Mouse (Mus musculus) liver, embryonic 13.5 days (tissue): ENCODE results near the gene Zfp524. TPM values are rescaled to one million over a fixed set of nuclear protein-coding genes. Genes with fewer than 3 reads are reported as not detected.

Experiments
- ATAC-seq: fragments of 200-750 bp; cut with Nextera tagmentation; 2 replicates; pipeline ENCODE4 v1.8.0; 2017; ENCODE audit warnings: low read depth, mild to moderate bottlenecking, moderate number of reproducible peaks, moderate library complexity
- DNase-seq: peaks from one replicate; pipeline ENCODE4 v3.0.0; 2022
- H3K27ac ChIP-seq: fragments of 300-500 bp; sonication (generic); 2 replicates; pipeline ENCODE4 v1.5.1; 2015; ENCODE audit warnings: moderate library complexity, mild to moderate bottlenecking, inconsistent platforms
- H3K27me3 ChIP-seq: fragments of 300-500 bp; sonication (generic); 2 replicates; pipeline ENCODE4 v1.6.1; 2015; ENCODE audit warnings: mild to moderate bottlenecking, inconsistent platforms
- H3K36me3 ChIP-seq: fragments of 300-500 bp; sonication (generic); 2 replicates; pipeline ENCODE4 v1.6.1; 2015; ENCODE audit warnings: mild to moderate bottlenecking, inconsistent platforms
- H3K4me1 ChIP-seq: fragments of 300-500 bp; sonication (generic); replicated peaks from 2 replicates; pipeline ENCODE4 v1.6.1; 2015; ENCODE audit warnings: inconsistent platforms
- H3K4me2 ChIP-seq: fragments of 300-500 bp; sonication (generic); 2 replicates; pipeline ENCODE4 v1.6.1; 2015; ENCODE audit warnings: inconsistent platforms, mild to moderate bottlenecking, moderate library complexity
- H3K4me3 ChIP-seq: fragments of 300-500 bp; sonication (generic); replicated peaks from 2 replicates; pipeline ENCODE4 v1.5.1; 2015; ENCODE audit warnings: mild to moderate bottlenecking, inconsistent platforms
- H3K9ac ChIP-seq: fragments of 300-500 bp; sonication (generic); 2 replicates; pipeline ENCODE4 v1.6.1; 2015; ENCODE audit warnings: mild to moderate bottlenecking, inconsistent platforms
- H3K9me3 ChIP-seq: fragments of 300-500 bp; sonication (generic); replicated peaks from 2 replicates; pipeline ENCODE4 v1.6.1; 2016; ENCODE audit warnings: inconsistent platforms
- WGBS: fragments of 180-500 bp; shearing (Covaris S2); methylation state at CpG from one replicate; pipeline ENCODE4 v1.1.7; 2015; ENCODE audit not compliant: insufficient replicate concordance; 5-methylcytosine and 5-hydroxymethylcytosine counted together
- polyA plus RNA-seq: library from polyadenylated mRNA; unstranded; fragments of >200 nt; fragmentation: Nextera tagmentation; extraction: Ambion mirVana; gene quantifications from 2 replicates; pipeline ENCODE4 v1.2.1, GENCODE M21; 2015

Zfp524 gene
- polyA plus RNA-seq = 9.8 and 10.0 TPM in 2 replicates

DNA sequence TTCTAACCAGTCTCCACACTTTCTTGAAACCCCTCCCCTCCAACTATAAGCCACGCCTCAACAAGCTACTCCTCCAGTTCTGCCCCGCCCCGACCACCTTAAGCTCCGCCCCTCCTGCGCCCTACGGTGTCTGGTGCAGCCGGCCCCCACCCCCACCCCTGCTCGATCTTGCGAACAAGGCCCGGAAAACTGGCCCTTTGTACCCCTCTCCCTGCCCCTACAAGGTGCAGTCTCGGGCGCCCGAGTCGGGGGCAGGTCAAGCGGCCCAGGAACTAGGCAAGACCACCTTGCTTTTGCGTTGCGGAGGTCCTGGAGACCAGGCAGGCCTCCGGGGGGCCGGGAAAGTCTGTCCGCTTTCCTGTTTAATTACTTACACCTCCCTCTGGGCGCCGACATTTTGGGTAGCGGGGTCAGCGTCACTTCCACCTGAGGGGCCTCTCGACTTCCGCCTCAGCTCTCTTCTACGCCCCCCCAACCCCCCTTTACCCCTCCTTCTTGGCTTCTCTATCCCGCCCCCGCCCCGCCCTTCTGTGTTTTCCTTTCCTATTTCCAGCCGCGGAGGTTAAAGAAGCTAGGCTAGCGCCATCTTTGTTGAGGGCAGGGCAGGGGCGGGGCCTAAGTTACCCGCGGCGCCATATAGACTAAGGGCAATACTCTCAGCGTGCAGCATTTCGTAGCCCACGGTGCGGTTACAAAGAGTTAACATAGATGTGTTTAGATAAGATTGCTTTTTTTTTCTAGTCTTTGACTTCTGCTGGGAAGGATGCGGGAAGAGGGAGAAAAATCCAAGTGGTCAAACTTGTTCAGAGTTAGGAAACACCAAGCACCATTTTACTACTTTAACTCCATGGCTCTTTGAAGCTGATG, at the start of gene Zfp524, which contains the start of gene Fiz1:
Zfp524 (plus strand) TSS at position 165 of the 867 bp plus-strand sequence.
Fiz1 (minus strand) TSS at position 447 of the 867 bp plus-strand sequence.
- peaks cover 39% of the 10 kb centered on the region for H3K4me1 ChIP-seq
- ATAC-seq = peak; percentile 74
- peaks cover 52% of the 10 kb centered on the region for H3K36me3 ChIP-seq

DNA sequence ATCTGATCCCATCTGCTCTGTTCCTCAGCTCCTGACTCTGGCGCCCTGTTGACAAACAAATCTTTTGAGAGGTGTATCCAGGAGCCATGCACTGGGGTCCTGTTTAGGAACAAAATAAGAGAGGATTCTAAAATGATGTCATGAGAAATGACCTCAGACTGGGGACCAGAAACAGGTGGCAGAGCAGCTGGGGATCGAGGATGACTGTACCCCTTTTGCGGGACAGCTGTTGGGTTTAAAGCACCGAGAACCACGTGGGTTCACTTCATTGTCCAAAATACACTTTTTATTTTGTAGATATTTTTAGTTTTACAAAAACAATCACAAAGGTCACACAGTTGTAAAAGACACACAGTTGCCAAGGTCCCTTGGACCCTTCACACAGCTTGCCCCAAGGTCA, 49.2 kb upstream of the Zfp524 start:
- ATAC-seq = no peak

More for the DNA sequence above, at the start of gene Zfp524, which contains the start of gene Fiz1:
- peak; percentile 93 for DNase-seq
- Histone ChIP-seq H3K27me3 (no peaks in the 10 kb centered on the region), H3K9ac (peak within 1 kb of the TSS; percentile 85), H3K4me2 (peak within 1 kb of the TSS; percentile 88), H3K9me3 (peaks cover 4% of the 10 kb centered on the region; the same call in 1 of the 2 replicates), H3K27ac (peak within 1 kb of the TSS; percentile 98), H3K4me3 (peak within 1 kb of the TSS; percentile 80)
- WGBS = under 1% methylated on average over 42 of the region's 42 CpGs

DNA sequence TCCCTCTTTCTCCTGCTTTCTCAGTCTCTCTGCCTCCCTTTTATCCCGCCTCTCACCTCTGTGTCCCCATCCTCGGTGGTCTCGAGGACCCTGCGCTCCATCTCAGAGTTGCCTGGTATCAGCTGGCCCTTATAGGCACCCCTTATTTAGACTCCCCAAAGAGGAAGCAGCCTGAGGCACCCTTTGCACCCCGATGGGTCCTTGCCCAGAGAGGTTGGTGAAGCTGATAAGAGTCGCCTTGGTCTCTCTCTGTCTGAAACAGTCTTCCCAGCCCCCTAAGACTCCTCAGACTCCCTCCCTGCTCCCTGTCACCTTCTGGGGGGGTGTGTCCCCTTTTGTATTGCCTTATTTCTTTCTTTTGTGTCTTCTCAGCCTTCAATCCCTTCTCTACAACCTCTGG, 43.1 kb upstream of the Zfp524 start, which contains the start of gene Sbk3:
Sbk3 (minus strand) TSS at position 101 of the 400 bp plus-strand sequence.
- H3K36me3 ChIP-seq = no peaks in the 10 kb centered on the region
- H3K4me3 ChIP-seq = no peak within 1 kb of the TSS
- no peak for DNase-seq
- H3K27me3 ChIP-seq = peaks cover 11% of the 10 kb centered on the region; the same call in 1 of the 2 replicates
- H3K4me2 ChIP-seq = no peak within 1 kb of the TSS
- no peak for ATAC-seq
- H3K9me3 ChIP-seq = no peaks in the 10 kb centered on the region
- no peak within 1 kb of the TSS for H3K9ac ChIP-seq
- H3K4me1 ChIP-seq = no peaks in the 10 kb centered on the region
- WGBS = 18% methylated on average over 6 of the region's 6 CpGs
- H3K27ac ChIP-seq = no peak within 1 kb of the TSS

More for the DNA sequence above, 49.2 kb upstream of the Zfp524 start:
- Histone ChIP-seq H3K9me3 (no peaks in the 10 kb centered on the region), H3K4me1 (no peaks in the 10 kb centered on the region), H3K27me3 (no peaks in the 10 kb centered on the region), H3K4me3 (no peak overlapping the region), H3K9ac (no peak overlapping the region), H3K27ac (no peak overlapping the region), H3K36me3 (no peaks in the 10 kb centered on the region), H3K4me2 (no peak overlapping the region)
- WGBS = 63% methylated on average over 5 of the region's 5 CpGs
- no peak for DNase-seq

DNA sequence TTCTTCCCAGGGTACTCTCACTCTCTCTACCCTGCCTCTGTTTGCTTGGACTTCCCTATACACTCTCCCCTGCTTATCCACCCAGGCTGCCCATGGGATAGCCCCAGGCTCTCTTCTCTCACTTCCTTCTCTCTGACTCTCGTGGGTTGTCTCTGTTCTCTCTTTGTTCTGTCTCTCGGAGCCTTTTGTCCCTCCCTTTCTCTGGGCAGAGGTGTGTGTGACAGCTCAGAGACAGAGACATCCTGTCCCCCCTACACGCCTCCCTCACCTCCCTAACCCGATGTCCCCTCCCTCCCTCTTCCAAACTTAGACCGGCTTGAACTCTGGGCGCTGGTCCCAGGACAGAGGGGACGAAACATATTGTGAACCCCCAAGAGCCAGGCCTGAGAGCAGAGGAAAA, 42.5 kb upstream of the Zfp524 start:
- DNase-seq (no peak), ATAC-seq (no peak)
- Histone ChIP-seq H3K36me3 (no peaks in the 10 kb centered on the region), H3K27ac (no peak overlapping the region), H3K4me2 (no peak overlapping the region), H3K27me3 (peaks cover 11% of the 10 kb centered on the region; the same call in 1 of the 2 replicates), H3K9ac (no peak overlapping the region), H3K4me3 (no peak overlapping the region), H3K9me3 (no peaks in the 10 kb centered on the region; the same call in 1 of the 2 replicates), H3K4me1 (no peaks in the 10 kb centered on the region)
- WGBS = 20% methylated on average over 7 of the region's 7 CpGs

DNA sequence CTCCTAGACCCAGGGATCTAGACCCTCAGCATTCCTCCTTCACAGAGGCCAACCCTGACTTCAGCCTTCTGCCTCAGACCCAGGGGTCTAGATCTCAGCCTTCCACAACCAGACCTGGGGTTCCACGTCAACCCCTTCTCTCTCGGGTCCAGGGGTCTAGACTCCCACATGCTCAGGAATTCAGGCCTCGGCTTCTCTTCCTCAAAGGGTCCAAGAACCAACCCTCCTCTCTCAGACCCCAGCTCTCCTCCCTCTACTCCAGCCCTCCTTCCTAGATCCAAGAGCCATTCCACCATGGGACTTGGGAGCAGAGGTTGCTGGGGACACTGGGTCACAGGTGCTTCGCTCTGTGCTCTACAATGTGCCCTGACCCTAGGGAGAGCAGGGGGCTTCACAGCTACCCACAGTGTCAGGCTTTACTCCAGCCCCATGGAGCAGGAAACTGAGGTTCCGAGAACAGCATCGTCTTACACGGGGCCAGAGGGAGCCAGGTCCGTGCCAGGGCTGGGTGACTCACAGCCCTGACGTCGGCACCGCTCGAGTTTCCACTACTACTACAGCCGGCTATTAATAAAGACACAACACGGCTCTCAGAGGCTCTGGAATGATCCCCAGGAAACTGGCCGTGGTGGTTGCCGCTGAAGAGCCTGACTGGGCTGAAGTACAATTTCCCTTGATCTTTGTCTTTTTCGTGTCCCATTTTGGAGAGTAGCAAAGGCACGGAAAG, 41.7 kb upstream of the Zfp524 start:
- DNase-seq (no peak), ATAC-seq (no peak)
- Histone ChIP-seq H3K9ac (no peak overlapping the region), H3K4me3 (no peak overlapping the region), H3K27me3 (peaks cover 11% of the 10 kb centered on the region; the same call in 1 of the 2 replicates), H3K27ac (no peak overlapping the region), H3K4me2 (no peak overlapping the region), H3K36me3 (no peaks in the 10 kb centered on the region), H3K4me1 (no peaks in the 10 kb centered on the region), H3K9me3 (no peaks in the 10 kb centered on the region; the same call in 1 of the 2 replicates)
- WGBS = 50% methylated on average over 18 of the region's 18 CpGs

DNA sequence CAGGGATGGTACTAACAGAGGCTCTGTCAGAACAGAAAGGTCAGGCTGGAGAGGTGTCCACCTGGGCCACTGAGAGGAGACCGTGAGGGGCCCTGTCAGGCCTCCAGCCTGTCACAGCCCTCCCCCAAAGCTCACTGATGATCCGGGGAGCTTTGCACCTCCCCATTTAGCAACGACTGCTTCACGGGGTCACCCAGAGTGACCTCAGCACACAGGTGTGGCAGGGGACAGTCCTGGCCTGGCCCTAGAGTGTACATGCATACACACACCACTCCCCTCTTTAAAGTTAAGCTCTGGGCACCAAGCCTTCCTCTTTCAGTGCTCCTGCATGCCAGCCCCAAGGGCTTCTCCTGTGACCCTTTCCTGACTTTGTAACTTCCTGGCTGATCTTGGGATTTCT, 38.8 kb upstream of the Zfp524 start:
- no peaks in the 10 kb centered on the region; the same call in 1 of the 2 replicates for H3K9me3 ChIP-seq
- H3K36me3 ChIP-seq = no peaks in the 10 kb centered on the region
- peaks cover 11% of the 10 kb centered on the region; the same call in 1 of the 2 replicates for H3K27me3 ChIP-seq
- no peak for DNase-seq
- no peak overlapping the region for H3K4me2 ChIP-seq
- ATAC-seq = peak; percentile 55; the same call in 1 of the 2 replicates
- H3K4me3 ChIP-seq = no peak overlapping the region
- H3K27ac ChIP-seq = no peak overlapping the region
- WGBS = 43% methylated on average over 4 of the region's 4 CpGs
- H3K4me1 ChIP-seq = no peaks in the 10 kb centered on the region
- H3K9ac ChIP-seq = no peak overlapping the region

DNA sequence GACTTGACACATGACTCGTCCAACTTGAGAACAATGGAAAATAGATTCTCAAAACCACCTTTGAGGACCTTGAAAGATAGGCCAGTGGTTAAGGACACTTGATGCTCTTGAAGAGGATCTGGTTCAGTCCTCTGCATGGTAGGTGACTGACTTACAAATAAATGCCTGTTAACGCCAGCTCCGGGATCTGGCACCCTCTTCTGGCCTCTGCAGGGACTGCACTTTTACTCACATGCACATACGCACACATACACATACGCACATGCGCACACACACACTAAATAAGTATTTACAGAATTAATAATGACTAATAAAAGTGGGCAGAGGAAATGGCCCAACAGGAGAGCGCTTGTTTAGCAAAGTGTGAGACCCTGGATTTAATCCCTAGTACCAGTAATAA, 37.4 kb upstream of the Zfp524 start:
- DNase-seq (no peak), ATAC-seq (no peak)
- Histone ChIP-seq H3K4me1 (no peaks in the 10 kb centered on the region), H3K4me2 (no peak overlapping the region), H3K36me3 (no peaks in the 10 kb centered on the region), H3K9me3 (no peaks in the 10 kb centered on the region; the same call in 1 of the 2 replicates), H3K27me3 (peaks cover 10% of the 10 kb centered on the region; the same call in 1 of the 2 replicates), H3K9ac (no peak overlapping the region), H3K4me3 (no peak overlapping the region), H3K27ac (no peak overlapping the region)
- WGBS = 82% methylated on average over 7 of the region's 7 CpGs

DNA sequence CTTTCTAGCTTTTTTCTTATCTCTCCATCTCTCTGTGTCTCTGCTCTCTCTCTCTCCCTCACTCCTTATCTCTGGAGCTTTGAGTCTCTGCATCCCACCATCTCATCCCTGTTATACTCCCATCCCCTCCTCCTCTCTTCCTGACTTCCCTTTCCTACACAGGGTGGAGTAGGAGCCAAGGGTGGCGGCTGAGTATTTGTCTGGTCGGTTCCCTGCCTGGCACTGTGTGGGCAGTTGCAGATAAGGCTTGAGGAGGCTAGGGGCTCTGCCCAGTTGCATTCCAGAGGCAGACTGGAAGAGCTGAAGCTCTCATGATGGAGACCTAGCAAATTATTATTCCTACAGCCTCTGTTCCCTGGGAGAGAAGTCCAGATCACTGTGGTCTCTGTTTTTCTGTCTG, 26.0 kb upstream of the Zfp524 start:
- Histone ChIP-seq H3K9me3 (no peaks in the 10 kb centered on the region), H3K9ac (no peak overlapping the region), H3K27me3 (peaks cover 12% of the 10 kb centered on the region), H3K4me3 (no peak overlapping the region), H3K36me3 (peaks cover 6% of the 10 kb centered on the region), H3K4me1 (no peaks in the 10 kb centered on the region), H3K4me2 (no peak overlapping the region), H3K27ac (no peak overlapping the region)
- 26% methylated on average over 2 of the region's 2 CpGs for WGBS
- DNase-seq (no peak), ATAC-seq (no peak)

DNA sequence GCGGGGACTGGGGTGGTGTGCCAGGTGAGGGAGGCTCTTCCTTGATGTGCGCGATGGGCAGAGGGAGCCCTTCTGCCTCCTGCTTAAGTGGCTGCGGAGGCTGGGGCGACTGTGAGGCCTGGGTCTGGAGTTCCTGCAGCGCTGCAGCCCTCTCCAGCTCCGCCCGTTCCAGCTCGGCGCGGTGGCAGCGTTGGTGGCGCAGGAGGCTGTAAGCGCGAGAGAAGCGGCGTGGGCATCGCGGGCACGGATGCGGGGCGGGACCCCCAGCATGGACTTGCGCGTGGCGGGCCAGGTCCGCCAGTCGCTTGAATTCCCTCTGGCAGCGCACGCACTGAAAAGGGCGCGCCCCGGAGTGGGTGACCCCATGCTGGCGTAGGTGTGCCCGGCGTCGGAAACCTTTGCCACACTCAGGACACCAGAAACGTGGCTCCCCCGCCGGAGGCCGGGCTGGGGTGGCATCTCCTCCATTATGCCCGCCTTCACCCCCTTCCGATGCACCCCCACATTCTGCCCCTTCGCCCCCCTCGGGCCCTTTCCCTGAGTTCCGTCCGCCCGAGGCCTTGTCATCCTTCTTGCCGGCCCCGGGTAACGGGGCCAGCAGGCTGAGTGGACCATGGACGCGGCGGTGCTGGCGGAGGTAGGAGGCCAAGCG, 20.7 kb upstream of the Zfp524 start:
- H3K36me3 ChIP-seq = peaks cover 11% of the 10 kb centered on the region
- H3K27ac ChIP-seq = no peak overlapping the region
- ATAC-seq (no peak), DNase-seq (no peak)
- no peak overlapping the region for H3K9ac ChIP-seq
- H3K4me2 ChIP-seq = no peak overlapping the region
- 32% methylated on average over 54 of the region's 55 CpGs for WGBS
- no peaks in the 10 kb centered on the region for H3K9me3 ChIP-seq
- peaks cover 7% of the 10 kb centered on the region; the same call in 1 of the 2 replicates for H3K4me1 ChIP-seq
- no peak overlapping the region for H3K4me3 ChIP-seq
- peaks cover 49% of the 10 kb centered on the region for H3K27me3 ChIP-seq

DNA sequence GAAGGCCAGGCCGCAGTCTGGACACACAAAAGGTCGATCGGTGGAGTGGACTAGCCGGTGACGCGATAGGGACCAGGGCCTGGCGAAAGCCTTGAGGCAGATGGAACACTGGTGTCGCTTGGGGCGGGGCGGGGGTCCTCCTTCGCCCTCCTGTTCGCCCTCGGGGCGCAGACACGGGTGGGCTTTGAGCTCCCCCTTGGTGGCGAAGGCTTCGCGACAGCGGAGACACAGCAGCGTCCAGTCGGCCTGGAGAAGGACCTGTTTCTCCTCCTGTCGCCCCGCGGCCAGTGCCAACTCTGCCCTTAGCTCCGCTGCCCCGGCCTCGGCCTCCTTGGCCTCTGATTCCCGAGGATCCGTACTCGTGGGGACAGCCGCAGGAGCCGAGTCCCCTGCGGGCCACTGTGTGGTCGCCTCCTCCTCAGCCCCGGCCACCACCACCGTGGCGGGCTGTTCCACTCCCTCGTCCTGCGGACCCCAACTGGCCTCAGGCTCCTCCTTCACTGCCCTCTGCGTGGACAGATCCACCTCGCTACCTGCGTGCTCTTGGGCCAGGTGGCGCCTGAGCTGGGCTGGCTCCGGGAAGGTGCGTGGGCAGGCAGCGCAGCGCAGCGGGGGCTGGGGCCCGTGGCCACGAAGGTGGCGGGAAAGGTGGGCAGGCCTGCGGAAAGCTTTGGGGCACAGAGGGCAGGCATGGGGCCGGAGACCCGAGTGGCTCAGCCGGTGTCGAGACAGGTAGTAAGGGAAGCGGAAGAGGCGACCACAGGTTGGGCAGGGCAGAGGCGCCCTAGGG, 20.0 kb upstream of the Zfp524 start:
- H3K36me3 ChIP-seq = peaks cover 11% of the 10 kb centered on the region
- DNase-seq (no peak), ATAC-seq (no peak)
- 0 out of 2 replicates have a peak overlapping the region, but pooled peaks have one; percentile 60 for H3K4me2 ChIP-seq
- peaks cover 7% of the 10 kb centered on the region; the same call in 1 of the 2 replicates for H3K4me1 ChIP-seq
- no peak overlapping the region for H3K27ac ChIP-seq
- no peak overlapping the region for H3K9ac ChIP-seq
- H3K9me3 ChIP-seq = no peaks in the 10 kb centered on the region
- 39% methylated on average over 59 of the region's 59 CpGs for whole genome bisulfite sequencing
- peaks cover 49% of the 10 kb centered on the region for H3K27me3 ChIP-seq
- no peak overlapping the region for H3K4me3 ChIP-seq
